Mouse (Mus musculus): Measurements from ENCODE around the gene Marc2. TPM values are rescaled to one million over a fixed set of nuclear protein-coding genes. Genes with fewer than 3 reads are reported as not detected.

Marc2 gene
- polyA plus RNA-seq, 1 experiment from 2014 or later: 327 TPM

DNA sequence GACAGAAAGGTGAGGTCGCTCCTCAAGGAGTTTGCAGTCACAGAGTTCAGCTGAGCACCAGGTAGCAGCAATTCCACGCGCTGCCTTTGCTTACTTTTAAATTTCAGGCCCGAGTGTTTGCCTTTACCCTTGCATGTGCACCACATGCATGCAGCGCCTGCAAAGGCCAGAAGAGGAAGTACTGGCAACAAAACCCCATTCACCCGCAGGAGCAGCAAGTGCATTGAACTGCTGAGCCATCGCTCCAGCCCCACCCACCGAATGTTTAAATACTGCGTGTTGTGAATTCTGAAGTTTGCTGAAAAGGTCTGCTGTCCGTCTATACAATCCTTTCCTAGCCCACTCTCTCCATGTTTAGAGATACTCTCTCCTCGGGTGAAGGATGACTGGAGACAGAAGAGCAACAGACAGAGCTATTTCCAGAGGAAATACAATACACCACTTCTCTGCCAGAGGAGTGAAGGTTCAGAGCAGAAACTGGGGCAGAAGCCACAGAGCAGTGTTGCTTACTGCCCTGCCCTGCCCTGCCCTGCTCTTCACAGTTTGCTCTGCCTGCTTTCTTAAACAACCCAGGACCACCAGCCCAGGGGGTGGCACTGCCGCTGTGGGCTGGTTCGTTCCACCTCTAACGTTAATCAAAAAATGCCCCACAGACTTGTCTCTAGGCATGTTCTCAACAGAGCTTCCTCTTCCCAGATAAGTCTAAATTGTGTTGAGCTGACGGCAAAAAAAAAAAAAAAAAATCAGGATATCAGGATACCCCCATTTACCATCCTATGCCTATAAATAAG, 38.4 kb downstream of the Marc2 start:
- no peaks in the 10 kb centered on the region for H3K27me3 ChIP-seq (ENCODE audit: insufficient read depth, low read length)
- no peaks in the 10 kb centered on the region for H3K9me3 ChIP-seq (replicated peaks; ENCODE audit: low read length)
- peaks cover 11% of the 10 kb centered on the region for H3K4me1 ChIP-seq (replicated peaks; ENCODE audit: insufficient read depth, low read length)
- no peak for TF ChIP-seq CTCF (IDR thresholded peaks at IDR 0.05; ENCODE audit: low read depth)
- H3K4me2 ChIP-seq (ENCODE audit: low read length): no peak overlapping the region
- H3K4me3 ChIP-seq (replicated peaks; ENCODE audit: low read depth, low read length): no peak overlapping the region
- no peak for ATAC-seq (replicated peaks; ENCODE audit: low FRiP score, low read depth)
- no peak overlapping the region for H3K9ac ChIP-seq (ENCODE audit: low read depth, low read length)
- DNase-seq (ENCODE audit: low spot score): no peak
- 64% methylated on average over 15 of the region's 15 CpGs for WGBS
- peaks cover 4% of the 10 kb centered on the region; the same call in 1 of the 2 replicates for H3K36me3 ChIP-seq (ENCODE audit: insufficient read depth, low read length)
- no peak overlapping the region for H3K27ac ChIP-seq

GRCm38 (mm10) chr1:184807123-184807522, 39.1 kb downstream of the Marc2 start:
- Histone ChIP-seq H3K36me3 (ENCODE audit: insufficient read depth, low read length) (no peaks in the 10 kb centered on the region), H3K27me3 (ENCODE audit: insufficient read depth, low read length) (no peaks in the 10 kb centered on the region), H3K9me3 (replicated peaks; ENCODE audit: low read length) (no peaks in the 10 kb centered on the region), H3K4me2 (ENCODE audit: low read length) (no peak overlapping the region), H3K27ac (no peak overlapping the region), H3K4me1 (replicated peaks; ENCODE audit: insufficient read depth, low read length) (peaks cover 11% of the 10 kb centered on the region), H3K9ac (ENCODE audit: low read depth, low read length) (no peak overlapping the region), H3K4me3 (replicated peaks; ENCODE audit: low read depth, low read length) (no peak overlapping the region)
- 86% methylated on average over 7 of the region's 7 CpGs for WGBS
- ATAC-seq (replicated peaks; ENCODE audit: low FRiP score, low read depth) (no peak), DNase-seq (ENCODE audit: low spot score) (no peak)
- no peak for TF ChIP-seq CTCF (IDR thresholded peaks at IDR 0.05; ENCODE audit: low read depth)

DNA sequence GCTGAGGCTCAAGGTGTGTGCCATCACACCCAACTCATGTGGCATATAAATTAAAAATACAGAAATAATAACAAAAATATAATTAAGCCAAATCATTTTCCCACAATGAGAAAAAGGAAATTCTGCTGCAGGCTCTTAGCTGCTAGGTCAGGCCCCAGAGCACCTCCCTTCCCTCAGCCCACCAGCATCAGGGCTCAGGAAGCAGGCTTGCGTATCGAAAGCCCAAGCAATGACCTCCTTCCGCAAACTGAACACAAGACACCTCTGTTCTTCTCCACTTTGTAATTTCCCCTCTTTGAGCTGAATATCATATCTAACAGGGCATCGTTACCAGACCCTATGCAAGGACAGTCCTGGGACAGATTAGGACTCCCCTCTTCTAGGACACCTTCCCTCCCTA, 40.5 kb downstream of the Marc2 start:
- ATAC-seq (replicated peaks; ENCODE audit: low FRiP score, low read depth) (no peak), DNase-seq (ENCODE audit: low spot score) (no peak)
- no peak overlapping the region for H3K4me3 ChIP-seq (replicated peaks; ENCODE audit: low read depth, low read length)
- H3K4me1 ChIP-seq (replicated peaks; ENCODE audit: insufficient read depth, low read length): peaks cover 4% of the 10 kb centered on the region
- H3K9me3 ChIP-seq (replicated peaks; ENCODE audit: low read length): no peaks in the 10 kb centered on the region
- no peaks in the 10 kb centered on the region for H3K27me3 ChIP-seq (ENCODE audit: insufficient read depth, low read length)
- H3K9ac ChIP-seq (ENCODE audit: low read depth, low read length): no peak overlapping the region
- 81% methylated on average over 4 of the region's 4 CpGs for WGBS
- H3K27ac ChIP-seq: no peak overlapping the region
- TF ChIP-seq CTCF (IDR thresholded peaks at IDR 0.05; ENCODE audit: low read depth): no peak
- no peak overlapping the region for H3K4me2 ChIP-seq (ENCODE audit: low read length)
- no peaks in the 10 kb centered on the region for H3K36me3 ChIP-seq (ENCODE audit: insufficient read depth, low read length)

- peak; percentile 73 for TF ChIP-seq CTCF (IDR thresholded peaks at IDR 0.05; ENCODE audit: low read depth)
- Histone ChIP-seq H3K4me3 (replicated peaks; ENCODE audit: low read depth, low read length) (no peak overlapping the region), H3K9me3 (replicated peaks; ENCODE audit: low read length) (no peaks in the 10 kb centered on the region), H3K36me3 (ENCODE audit: insufficient read depth, low read length) (no peaks in the 10 kb centered on the region), H3K9ac (ENCODE audit: low read depth, low read length) (no peak overlapping the region), H3K27ac (no peak overlapping the region), H3K4me1 (replicated peaks; ENCODE audit: insufficient read depth, low read length) (no peaks in the 10 kb centered on the region), H3K27me3 (ENCODE audit: insufficient read depth, low read length) (no peaks in the 10 kb centered on the region), H3K4me2 (ENCODE audit: low read length) (peak overlapping the region; percentile 27)
- 8% methylated on average over 27 of the region's 27 CpGs for WGBS
- ATAC-seq (replicated peaks; ENCODE audit: low FRiP score, low read depth) (peak; percentile 79), DNase-seq (ENCODE audit: low spot score) (peak; percentile 81)
Observed at GRCm38 (mm10) chr1:184793163-184793876, 52.9 kb downstream of the Marc2 start.

GRCm38 (mm10) chr1:184791109-184791508, 55.1 kb downstream of the Marc2 start:
- H3K27me3 ChIP-seq (ENCODE audit: insufficient read depth, low read length): no peaks in the 10 kb centered on the region

DNA sequence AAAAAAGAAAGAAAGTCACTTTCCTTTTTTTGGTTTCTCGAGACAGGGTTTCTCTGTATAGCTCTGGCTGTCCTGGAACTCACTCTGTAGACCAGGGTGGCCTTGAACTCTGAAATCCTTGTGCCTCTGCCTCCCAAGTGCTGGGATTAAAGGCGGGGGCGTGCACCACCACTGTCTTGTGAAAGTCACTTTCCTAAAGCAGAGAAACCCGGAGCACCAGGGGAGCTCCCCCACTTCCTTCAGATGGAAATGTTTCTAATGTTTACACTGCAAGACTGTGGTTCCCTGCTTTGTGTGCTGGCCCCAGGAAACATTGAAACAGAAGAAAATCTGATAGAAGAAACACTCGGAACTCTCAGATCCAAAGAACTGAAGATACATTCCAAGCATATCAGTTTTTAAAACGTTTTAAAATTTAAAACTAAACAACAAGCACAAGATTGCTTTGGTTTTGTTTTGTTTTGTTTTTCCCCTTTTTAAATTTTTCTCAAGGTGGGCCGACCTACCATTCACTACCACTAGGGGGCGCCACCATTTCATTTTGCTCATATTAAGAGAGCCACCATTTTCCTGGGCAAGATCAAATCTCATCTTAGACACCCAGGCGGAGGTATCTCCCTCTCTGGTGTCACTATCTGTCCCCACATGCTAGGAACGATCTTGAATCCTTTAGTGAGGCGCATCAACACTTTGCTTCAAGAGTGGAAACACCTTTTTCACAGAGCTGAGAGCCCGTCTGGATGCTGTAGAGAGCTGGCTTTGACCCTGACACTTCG, 59.7 kb downstream of the Marc2 start:
- TF ChIP-seq CTCF (IDR thresholded peaks at IDR 0.05; ENCODE audit: low read depth): peak; percentile 42; the same call in 1 of the 2 replicates
- Histone ChIP-seq H3K4me1 (replicated peaks; ENCODE audit: insufficient read depth, low read length) (no peaks in the 10 kb centered on the region), H3K27me3 (ENCODE audit: insufficient read depth, low read length) (no peaks in the 10 kb centered on the region), H3K9ac (ENCODE audit: low read depth, low read length) (no peak overlapping the region), H3K36me3 (ENCODE audit: insufficient read depth, low read length) (no peaks in the 10 kb centered on the region), H3K4me2 (ENCODE audit: low read length) (no peak overlapping the region), H3K27ac (no peak overlapping the region), H3K4me3 (replicated peaks; ENCODE audit: low read depth, low read length) (no peak overlapping the region), H3K9me3 (replicated peaks; ENCODE audit: low read length) (no peaks in the 10 kb centered on the region)
- ATAC-seq (replicated peaks; ENCODE audit: low FRiP score, low read depth) (no peak), DNase-seq (ENCODE audit: low spot score) (no peak)
- 72% methylated on average over 13 of the region's 13 CpGs for WGBS

More at GRCm38 (mm10) chr1:184791109-184791508, 55.1 kb downstream of the Marc2 start:
- TF ChIP-seq CTCF (IDR thresholded peaks at IDR 0.05; ENCODE audit: low read depth): peak; percentile 85
- DNase-seq (ENCODE audit: low spot score) (peak; percentile 74), ATAC-seq (replicated peaks; ENCODE audit: low FRiP score, low read depth) (no peak)
- Histone ChIP-seq H3K4me2 (ENCODE audit: low read length) (no peak overlapping the region), H3K9ac (ENCODE audit: low read depth, low read length) (no peak overlapping the region), H3K4me1 (replicated peaks; ENCODE audit: insufficient read depth, low read length) (no peaks in the 10 kb centered on the region), H3K27ac (no peak overlapping the region), H3K9me3 (replicated peaks; ENCODE audit: low read length) (no peaks in the 10 kb centered on the region), H3K36me3 (ENCODE audit: insufficient read depth, low read length) (no peaks in the 10 kb centered on the region), H3K4me3 (replicated peaks; ENCODE audit: low read depth, low read length) (no peak overlapping the region)
- WGBS: 5% methylated on average over 2 of the region's 2 CpGs
